Mouse (Mus musculus): ENCODE measurements around the gene Peak1.

DNA sequence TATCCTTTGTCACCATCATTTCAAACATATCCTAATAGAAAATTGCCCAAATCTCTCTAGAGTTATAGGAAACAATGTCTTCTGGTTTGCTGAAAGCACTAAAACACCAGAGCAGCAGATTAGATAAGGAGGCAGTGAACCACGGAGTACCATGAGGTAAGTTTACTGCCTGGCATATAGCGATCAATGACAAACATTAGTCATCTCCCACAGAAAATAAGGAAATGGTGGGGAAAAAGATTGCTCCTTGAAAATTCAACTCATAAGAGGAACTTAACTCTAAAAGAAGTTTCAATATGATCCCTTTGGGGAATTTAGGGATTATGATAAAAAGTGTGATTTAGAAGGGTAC lies 145.6 kb downstream of the Peak1 start:
- TF ChIP-seq POLR2A (IDR thresholded peaks at IDR 0.05; ENCODE audit: control insufficient read depth, low read depth, low read length) (no peak), CTCF (IDR thresholded peaks at IDR 0.05; ENCODE audit: control insufficient read depth, insufficient read depth, insufficient replicate concordance, low read depth, low read length) (no peak)

All from testis, adult 2 months (tissue).